Comparison of ENCODE assay signal across 26 mouse cellular contexts in genomic region chr13:111756986-111757385, GRCm38 (mm10).
"Had no signal": no experiment of that assay in that cellular context is flagged by ENCODE, and none has a peak within 500 bp of the region (broad histone marks: within the 10 kb centered on the region; RNA-seq: fewer than 3 reads in every experiment).

No protein-coding gene starts in this region.

- H3K4me1 ChIP-seq: embryonic facial prominence, embryonic 10.5 days; embryonic facial prominence, embryonic 12.5 days; embryonic facial prominence, embryonic 13.5 days; embryonic facial prominence, embryonic 15.5 days; forebrain, embryonic 10.5 days; forebrain, embryonic 12.5 days; forebrain, embryonic 13.5 days; forebrain, embryonic 15.5 days had no signal

- H3K4me3 ChIP-seq: embryonic facial prominence, embryonic 10.5 days; embryonic facial prominence, embryonic 12.5 days; embryonic facial prominence, embryonic 13.5 days; embryonic facial prominence, embryonic 15.5 days; erythroblast, embryonic 14.5 days; forebrain, embryonic 10.5 days; forebrain, embryonic 12.5 days; forebrain, embryonic 13.5 days; forebrain, embryonic 15.5 days; gastrocnemius, adult 2 months; heart, adult 2 months had no signal

- H3K9me3 ChIP-seq: embryonic facial prominence, embryonic 12.5 days; embryonic facial prominence, embryonic 13.5 days; embryonic facial prominence, embryonic 15.5 days; forebrain, embryonic 12.5 days; forebrain, embryonic 13.5 days; forebrain, embryonic 15.5 days had no signal

- DNase-seq: cerebellum, adult 8-10 months; cerebellum, adult 9-10 months; cerebellum, adult 9-11 months; cerebellum, postnatal 14 days; cerebellum, postnatal 25 days; cerebellum, postnatal 36 days; embryo, embryonic 11 days; forebrain, postnatal 0 days; gastrocnemius, adult 2 months; gastrocnemius, postnatal 10 days; gastrocnemius, postnatal 14 days; gastrocnemius, postnatal 25 days; gastrocnemius, postnatal 36 days; heart, adult 18-20 months had no signal

- H3K9ac ChIP-seq: embryonic facial prominence, embryonic 12.5 days; embryonic facial prominence, embryonic 13.5 days; embryonic facial prominence, embryonic 15.5 days; forebrain, embryonic 12.5 days; forebrain, embryonic 13.5 days; forebrain, embryonic 15.5 days; forebrain, postnatal 0 days had no signal

- H3K27me3 ChIP-seq: embryonic facial prominence, embryonic 12.5 days; embryonic facial prominence, embryonic 13.5 days; embryonic facial prominence, embryonic 15.5 days; forebrain, embryonic 12.5 days; forebrain, embryonic 13.5 days; forebrain, embryonic 15.5 days had no signal

- H3K4me2 ChIP-seq: embryonic facial prominence, embryonic 12.5 days; embryonic facial prominence, embryonic 13.5 days; embryonic facial prominence, embryonic 15.5 days; forebrain, embryonic 12.5 days; forebrain, embryonic 13.5 days; forebrain, embryonic 15.5 days had no signal

- ATAC-seq: forebrain, embryonic 13.5 days; forebrain, embryonic 14.5 days; forebrain, embryonic 15.5 days; forebrain, embryonic 16.5 days; forebrain, postnatal 0 days had no signal

- H3K27ac ChIP-seq: embryonic facial prominence, embryonic 10.5 days; embryonic facial prominence, embryonic 12.5 days; embryonic facial prominence, embryonic 13.5 days; embryonic facial prominence, embryonic 15.5 days; forebrain, embryonic 10.5 days; forebrain, embryonic 12.5 days; forebrain, embryonic 13.5 days; forebrain, embryonic 15.5 days; gastrocnemius, adult 2 months; heart, adult 2 months had no signal
